Mouse (Mus musculus) adrenal gland, postnatal 36 days (tissue): ENCODE measurements around the gene Morn1. TPM values are rescaled to one million over a fixed set of nuclear protein-coding genes. Genes with fewer than 3 reads are reported as not detected.

ENCODE experiments used
- DNase-seq, 2 experiments: peaks; one replicate each; pipeline ENCODE4 v3.0.0; 2021; ENCODE audit warnings: mixed read lengths in 1 of 2
- total RNA-seq, 2 experiments: library from RNA; stranded (reverse); gene quantifications; 2 replicates each; pipeline ENCODE4 v1.2.3; 2021

Morn1 gene
- total RNA-seq, 2 experiments from 2014 or later: 7.7 to 7.9 TPM

GRCm38 (mm10) chr4:155162433-155163319, 76.3 kb downstream of the Morn1 start:
- DNase-seq: no peak

GRCm38 (mm10) chr4:155163320-155163651, 76.9 kb downstream of the Morn1 start:
- no peak for DNase-seq

GRCm38 (mm10) chr4:155163685-155164084, 77.3 kb downstream of the Morn1 start:
- no peak for DNase-seq

GRCm38 (mm10) chr4:155164550-155164949, 78.2 kb downstream of the Morn1 start:
- DNase-seq: peak; percentile 79 to 82

- DNase-seq: no peak
Measured at GRCm38 (mm10) chr4:155165861-155166260, 79.5 kb downstream of the Morn1 start.

GRCm38 (mm10) chr4:155168835-155169252, 82.5 kb downstream of the Morn1 start:
- DNase-seq: no peak

- DNase-seq: no peak
Measured at GRCm38 (mm10) chr4:155170614-155171212, 84.3 kb downstream of the Morn1 start.

GRCm38 (mm10) chr4:155171961-155172533, 85.7 kb downstream of the Morn1 start:
- DNase-seq: no peak

- DNase-seq: peak; percentile 97
Measured at GRCm38 (mm10) chr4:155172909-155173821, 86.8 kb downstream of the Morn1 start.

- DNase-seq: no peak
Measured at GRCm38 (mm10) chr4:155173822-155174785, 87.7 kb downstream of the Morn1 start.

- no peak for DNase-seq
Measured at GRCm38 (mm10) chr4:155176210-155176609, 89.8 kb downstream of the Morn1 start.

GRCm38 (mm10) chr4:155178274-155178673, 91.9 kb downstream of the Morn1 start:
- peak; percentile 50 to 68 for DNase-seq

GRCm38 (mm10) chr4:155178981-155179512, 92.7 kb downstream of the Morn1 start:
- DNase-seq: peak in 1 of 2 experiments; percentile 35

GRCm38 (mm10) chr4:155183201-155183600, 96.8 kb downstream of the Morn1 start:
- DNase-seq: no peak

GRCm38 (mm10) chr4:155184248-155185070, 98.1 kb downstream of the Morn1 start:
- DNase-seq: no peak

GRCm38 (mm10) chr4:155185845-155186244, 99.5 kb downstream of the Morn1 start:
- DNase-seq: no peak

GRCm38 (mm10) chr4:155187192-155187674, 100.9 kb downstream of the Morn1 start:
- DNase-seq: peak; percentile 37 to 43

GRCm38 (mm10) chr4:155188341-155188740, 102.0 kb downstream of the Morn1 start:
- no peak for DNase-seq

GRCm38 (mm10) chr4:155188803-155189202, 102.4 kb downstream of the Morn1 start:
- no peak for DNase-seq
